Mouse (Mus musculus) E14TG2a.4 (cell line): ENCODE results near the gene Mstn.

Source experiments
- CTCF ChIP-seq: conservative IDR thresholded peaks from 2 replicates; pipeline ENCODE4 v1.5.1; 2014; ENCODE audit warnings: low read length
- NANOG ChIP-seq: IDR thresholded peaks from 2 replicates; pipeline ENCODE4 v1.6.1; 2014; ENCODE audit warnings: borderline replicate concordance, low read length, mixed read lengths
- POU5F1 ChIP-seq: IDR thresholded peaks from 2 replicates; pipeline ENCODE4 v1.6.1; 2014; ENCODE audit warnings: low read length, borderline replicate concordance

GRCm38 (mm10) chr1:53079876-53080275, 18.4 kb downstream of the Mstn start:
- no peak for TF ChIP-seq CTCF
- TF ChIP-seq POU5F1 = no peak
- no peak for TF ChIP-seq NANOG
